Mouse (Mus musculus) ES-Bruce4 (cell line): ENCODE measurements at regions not wholly inside any gene's neighbourhood (a gene's known extent, or its start where the extent isn't known, plus 50 kb on each side); places are given as distances from the start of the nearest gene placed in this dataset.

Source experiments
- H3K27ac ChIP-seq: 2 replicates; pipeline ENCODE4 v1.5.1; 2012; ENCODE audit warnings: low read length, inconsistent platforms; ENCODE audit not compliant: insufficient read depth
- H3K27me3 ChIP-seq: 2 replicates; pipeline ENCODE4 v1.6.1; 2012; ENCODE audit warnings: mild to moderate bottlenecking, low read length, inconsistent platforms; ENCODE audit not compliant: control insufficient read depth, poor library complexity, insufficient read depth, severe bottlenecking
- H3K36me3 ChIP-seq: 2 replicates; pipeline ENCODE4 v1.6.1; 2012; ENCODE audit warnings: inconsistent platforms, mild to moderate bottlenecking, low read length, moderate library complexity; ENCODE audit not compliant: control insufficient read depth, poor library complexity, insufficient read depth, severe bottlenecking
- H3K4me1 ChIP-seq: one replicate; pipeline ENCODE4 v1.8.1; 2011; ENCODE audit warnings: low read length; ENCODE audit not compliant: control insufficient read depth, insufficient read depth
- H3K4me3 ChIP-seq: 2 replicates; pipeline ENCODE4 v1.5.1; 2011; ENCODE audit warnings: low read depth, mild to moderate bottlenecking, low read length
- H3K9ac ChIP-seq: 2 replicates; pipeline ENCODE4 v1.6.1; 2012; ENCODE audit warnings: low read depth, mild to moderate bottlenecking, inconsistent platforms; ENCODE audit not compliant: poor library complexity, severe bottlenecking
- H3K9me3 ChIP-seq: replicated peaks from 2 replicates; pipeline ENCODE4 v1.6.1; 2012; ENCODE audit warnings: mild to moderate bottlenecking, low read length, inconsistent platforms; ENCODE audit not compliant: control insufficient read depth, poor library complexity, insufficient read depth, severe bottlenecking
- CTCF ChIP-seq: IDR thresholded peaks from one replicate; pipeline ENCODE4 v1.8.1; 2011; ENCODE audit warnings: low read depth, low read length
- EP300 ChIP-seq: IDR thresholded peaks from 2 replicates; pipeline ENCODE4 v1.6.1; 2011; ENCODE audit warnings: low read depth, low read length; ENCODE audit not compliant: insufficient read depth
- POLR2A ChIP-seq: IDR thresholded peaks from one replicate; pipeline ENCODE4 v1.8.1; 2011; ENCODE audit warnings: low read length; ENCODE audit not compliant: insufficient read depth

DNA sequence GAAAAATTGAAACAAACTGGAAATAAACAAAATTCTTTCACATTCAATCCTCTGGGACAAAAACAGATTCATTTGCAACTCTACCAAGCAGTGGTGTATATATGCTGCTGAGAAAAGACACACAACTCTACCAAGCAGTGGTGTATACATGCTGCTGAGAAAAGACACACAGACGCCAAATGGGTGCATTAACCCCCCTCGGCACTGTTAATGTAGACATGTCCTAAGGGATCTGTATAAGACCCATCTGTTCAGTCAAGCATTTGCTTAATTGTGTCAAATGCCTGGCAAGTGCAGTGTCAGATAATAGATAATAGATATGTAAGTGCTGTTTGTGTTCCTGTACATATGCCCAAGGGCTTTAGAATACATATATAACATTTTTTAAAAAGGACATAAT, 1035.2 kb upstream of the B3galt2 start:
- Histone ChIP-seq H3K4me3 (no peak overlapping the region), H3K4me1 (no peaks in the 10 kb centered on the region)
- TF ChIP-seq EP300 = no peak
- no peak for TF ChIP-seq CTCF
- no peak for TF ChIP-seq POLR2A

DNA sequence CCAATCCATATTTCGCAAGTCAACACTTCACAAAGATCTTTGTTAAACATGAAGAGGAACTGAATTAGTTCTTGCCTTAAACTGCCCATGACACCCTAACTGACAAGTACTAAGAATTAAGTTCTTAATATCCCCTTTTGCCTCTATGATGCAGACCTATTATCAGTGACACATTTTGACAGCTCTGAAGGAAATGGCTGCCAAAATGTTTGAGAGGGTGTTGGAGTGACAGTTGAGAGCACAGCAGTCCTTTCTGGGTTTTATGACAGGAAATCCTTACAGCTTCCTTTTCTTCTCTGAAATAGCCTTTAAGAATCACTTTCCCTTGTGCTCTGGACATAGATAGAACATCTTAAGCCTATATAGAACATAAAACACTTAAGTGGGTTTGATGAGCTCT, 1034.4 kb upstream of the B3galt2 start:
- Histone ChIP-seq H3K4me3 (no peak overlapping the region), H3K4me1 (no peaks in the 10 kb centered on the region), H3K27ac (no peak overlapping the region), H3K9ac (no peak overlapping the region), H3K36me3 (no peaks in the 10 kb centered on the region), H3K9me3 (no peaks in the 10 kb centered on the region), H3K27me3 (no peaks in the 10 kb centered on the region)
- TF ChIP-seq CTCF (no peak), POLR2A (no peak), EP300 (no peak)

More for the DNA sequence above, 1035.2 kb upstream of the B3galt2 start:
- no peak overlapping the region for H3K27ac ChIP-seq
- no peaks in the 10 kb centered on the region for H3K9me3 ChIP-seq
- H3K36me3 ChIP-seq = no peaks in the 10 kb centered on the region
- H3K9ac ChIP-seq = no peak overlapping the region
- H3K27me3 ChIP-seq = no peaks in the 10 kb centered on the region

DNA sequence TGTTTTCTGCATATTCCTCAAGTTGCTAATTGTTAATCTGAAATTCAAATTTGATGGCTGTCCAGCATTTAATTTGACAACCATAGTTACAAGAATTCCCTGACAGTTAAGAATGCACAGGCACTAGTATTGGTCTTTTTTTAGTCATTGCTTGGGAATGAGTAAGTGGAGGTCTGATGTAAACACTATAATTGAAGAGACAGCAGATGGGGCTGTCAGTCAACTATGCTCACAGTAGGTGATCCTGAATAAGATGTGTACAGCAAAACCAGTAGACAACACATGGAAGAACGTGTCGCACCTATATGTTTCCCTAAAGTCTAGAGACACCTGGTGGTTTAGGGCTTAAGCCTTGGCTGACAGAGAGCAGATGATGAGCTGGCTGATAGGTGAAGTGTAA, 1019.0 kb upstream of the B3galt2 start:
- Histone ChIP-seq H3K4me1 (no peaks in the 10 kb centered on the region), H3K36me3 (no peaks in the 10 kb centered on the region), H3K27ac (no peak overlapping the region), H3K27me3 (no peaks in the 10 kb centered on the region), H3K9me3 (no peaks in the 10 kb centered on the region), H3K4me3 (no peak overlapping the region), H3K9ac (no peak overlapping the region)
- TF ChIP-seq CTCF = no peak
- no peak for TF ChIP-seq EP300
- no peak for TF ChIP-seq POLR2A

DNA sequence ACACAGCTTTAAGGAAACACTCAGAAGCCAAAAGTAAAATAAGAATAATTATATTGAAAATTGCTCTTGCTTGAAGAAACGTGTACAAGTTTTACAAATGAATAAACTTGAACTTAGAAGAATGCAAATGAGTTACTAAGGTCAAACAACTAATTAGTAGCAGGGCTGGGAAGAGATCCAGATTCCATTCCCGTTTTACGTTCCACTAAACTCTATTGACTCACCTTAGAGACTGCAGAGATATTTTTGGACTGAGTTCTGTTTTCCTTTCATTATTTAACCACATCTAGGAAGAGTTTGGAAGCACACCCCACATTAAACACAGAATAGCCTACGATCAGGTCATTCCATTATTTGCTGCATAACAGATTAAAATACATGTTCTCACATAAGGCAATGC, 1016.2 kb upstream of the B3galt2 start:
- H3K9me3 ChIP-seq = no peaks in the 10 kb centered on the region
- H3K4me1 ChIP-seq = no peaks in the 10 kb centered on the region
- H3K36me3 ChIP-seq = no peaks in the 10 kb centered on the region
- no peak overlapping the region for H3K27ac ChIP-seq
- no peak overlapping the region for H3K9ac ChIP-seq
- no peak overlapping the region for H3K4me3 ChIP-seq
- TF ChIP-seq POLR2A (no peak), EP300 (no peak), CTCF (no peak)
- H3K27me3 ChIP-seq = no peaks in the 10 kb centered on the region

DNA sequence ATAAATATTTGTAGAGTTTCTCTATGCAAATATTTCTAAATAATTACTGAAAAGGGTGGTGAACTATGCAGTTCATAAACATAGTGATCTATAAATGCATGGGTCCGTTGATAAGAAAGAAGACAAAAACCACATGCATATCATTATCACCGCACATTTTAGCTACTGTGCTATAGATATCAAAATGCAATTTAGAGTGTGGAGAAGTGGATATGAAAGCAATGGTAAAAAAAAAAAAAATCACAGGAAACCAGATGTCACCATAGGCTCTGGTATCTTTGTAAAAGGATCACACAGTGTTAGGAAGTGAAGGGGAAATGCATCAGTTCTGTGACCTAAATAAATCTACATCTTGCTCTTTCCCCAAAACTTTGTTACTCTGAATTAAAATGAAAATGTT, 985.2 kb upstream of the B3galt2 start:
- Histone ChIP-seq H3K4me3 (no peak overlapping the region), H3K4me1 (no peaks in the 10 kb centered on the region), H3K27me3 (no peaks in the 10 kb centered on the region), H3K9me3 (no peaks in the 10 kb centered on the region), H3K36me3 (no peaks in the 10 kb centered on the region), H3K9ac (no peak overlapping the region), H3K27ac (no peak overlapping the region)
- TF ChIP-seq CTCF (no peak), POLR2A (no peak), EP300 (no peak)

DNA sequence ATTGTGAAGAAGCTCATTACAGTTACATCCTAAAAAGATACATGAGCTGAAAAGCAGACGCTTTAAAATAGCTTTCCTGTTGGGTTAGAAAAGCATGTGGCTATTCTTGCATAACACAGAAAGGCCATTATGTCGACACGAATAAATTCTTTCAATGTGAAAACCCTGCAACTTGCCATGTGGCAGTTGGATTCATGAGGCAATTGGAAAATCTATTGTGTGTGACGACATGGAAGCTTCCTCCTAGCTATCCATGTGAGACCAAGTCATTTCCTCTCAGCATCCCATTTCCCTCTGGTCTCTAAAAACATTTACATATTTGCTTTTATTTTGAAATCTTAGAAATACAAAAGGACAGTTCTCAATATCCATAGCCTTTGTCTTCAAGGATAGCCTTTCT, 975.2 kb upstream of the B3galt2 start:
- Histone ChIP-seq H3K27ac (no peak overlapping the region), H3K9ac (no peak overlapping the region), H3K4me3 (no peak overlapping the region), H3K27me3 (no peaks in the 10 kb centered on the region), H3K36me3 (no peaks in the 10 kb centered on the region), H3K4me1 (no peaks in the 10 kb centered on the region), H3K9me3 (no peaks in the 10 kb centered on the region)
- TF ChIP-seq CTCF (no peak), POLR2A (no peak), EP300 (no peak)
